Mouse (Mus musculus): ENCODE measurements around the gene Tsnax. TPM values are rescaled to one million over a fixed set of nuclear protein-coding genes. Genes with fewer than 3 reads are reported as not detected.

The Tsnax gene
- polyA plus RNA-seq, 1 experiment from 2014 or later = 138 TPM

DNA sequence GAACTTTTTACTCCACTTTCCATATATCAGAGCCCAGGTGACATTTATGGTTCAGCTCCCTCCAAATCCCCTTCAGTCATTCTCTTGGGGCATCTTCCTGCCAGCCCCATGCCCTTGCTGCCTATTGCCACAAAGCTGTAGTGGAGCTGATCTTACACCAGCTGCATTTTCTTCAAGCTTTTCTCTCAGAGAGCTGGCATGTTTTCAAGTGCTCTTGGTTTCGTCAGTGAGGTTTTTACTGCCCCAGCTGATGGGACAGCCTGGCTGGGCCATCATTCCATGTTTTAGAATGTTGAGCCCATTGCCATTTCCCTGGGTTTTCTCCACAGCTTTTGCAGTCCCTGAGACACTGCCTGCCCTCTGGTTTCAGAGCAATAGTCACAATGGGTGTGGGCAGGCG is 17.0 kb upstream of the Tsnax start:
- H3K4me3 ChIP-seq = no peak overlapping the region
- peaks cover 8% of the 10 kb centered on the region; the same call in 1 of the 2 replicates for H3K27me3 ChIP-seq (ENCODE audit: low read depth, poor library complexity, severe bottlenecking)
- no peak overlapping the region for H3K27ac ChIP-seq (replicated peaks)
- H3K4me1 ChIP-seq = peaks cover 8% of the 10 kb centered on the region
- no peaks in the 10 kb centered on the region for H3K36me3 ChIP-seq
- WGBS = 80% methylated on average over 2 of the region's 2 CpGs
- peaks cover 23% of the 10 kb centered on the region; the same call in 1 of the 2 replicates for H3K9me3 ChIP-seq (replicated peaks)
- DNase-seq (ENCODE audit: low spot score) = no peak

DNA sequence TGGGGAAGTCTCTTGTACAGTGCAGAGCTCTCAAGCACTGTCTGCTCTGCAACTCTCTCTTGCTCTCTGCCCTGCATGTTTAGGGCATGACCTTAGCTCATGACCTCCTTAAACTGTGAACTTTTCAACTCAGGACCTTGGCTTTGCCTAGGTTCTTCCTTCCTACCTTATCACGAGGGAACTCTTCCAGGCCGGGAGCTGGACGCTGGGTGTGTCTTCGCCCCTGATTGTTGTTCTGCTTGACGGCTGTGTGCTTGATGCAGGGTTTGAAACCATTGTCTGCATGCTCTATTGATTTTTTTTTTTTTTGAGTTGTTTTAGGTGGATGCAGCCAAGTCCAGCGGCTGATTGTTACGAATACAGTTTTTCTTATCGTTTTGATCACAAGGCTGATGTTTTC is 11.3 kb downstream of the Tsnax start:
- Histone ChIP-seq H3K27me3 (ENCODE audit: low read depth, poor library complexity, severe bottlenecking) (no peaks in the 10 kb centered on the region), H3K4me3 (no peak overlapping the region), H3K36me3 (peaks cover 65% of the 10 kb centered on the region), H3K27ac (replicated peaks) (no peak overlapping the region), H3K4me1 (no peaks in the 10 kb centered on the region), H3K9me3 (replicated peaks) (no peaks in the 10 kb centered on the region)
- DNase-seq (ENCODE audit: low spot score) = no peak
- 92% methylated on average over 8 of the region's 8 CpGs for WGBS

DNA sequence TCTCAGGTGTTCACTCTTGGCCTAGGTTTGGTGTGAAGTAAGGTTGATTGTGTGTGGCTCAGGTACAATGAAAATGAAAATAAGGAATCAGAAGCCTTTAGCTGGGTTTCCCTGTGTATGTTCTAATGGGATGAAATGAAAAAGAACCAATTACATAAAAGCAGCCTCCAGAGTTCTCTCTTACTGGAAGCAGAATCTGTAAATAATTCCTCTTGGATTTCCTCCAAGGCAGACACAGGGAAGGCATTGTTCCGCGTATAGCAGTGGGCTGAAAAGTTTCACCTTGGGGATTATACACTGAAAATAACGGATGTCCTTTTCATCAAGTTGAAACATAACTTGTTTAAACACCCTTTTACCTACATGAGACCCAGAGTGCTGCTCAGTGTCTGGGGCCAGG is 14.4 kb downstream of the Tsnax start:
- no peaks in the 10 kb centered on the region for H3K9me3 ChIP-seq (replicated peaks)
- H3K27me3 ChIP-seq (ENCODE audit: low read depth, poor library complexity, severe bottlenecking) = no peaks in the 10 kb centered on the region
- no peak overlapping the region for H3K4me3 ChIP-seq
- 93% methylated on average over 3 of the region's 3 CpGs for WGBS
- no peak for DNase-seq (ENCODE audit: low spot score)
- H3K4me1 ChIP-seq = no peaks in the 10 kb centered on the region
- no peak overlapping the region for H3K27ac ChIP-seq (replicated peaks)
- H3K36me3 ChIP-seq = peaks cover 87% of the 10 kb centered on the region

DNA sequence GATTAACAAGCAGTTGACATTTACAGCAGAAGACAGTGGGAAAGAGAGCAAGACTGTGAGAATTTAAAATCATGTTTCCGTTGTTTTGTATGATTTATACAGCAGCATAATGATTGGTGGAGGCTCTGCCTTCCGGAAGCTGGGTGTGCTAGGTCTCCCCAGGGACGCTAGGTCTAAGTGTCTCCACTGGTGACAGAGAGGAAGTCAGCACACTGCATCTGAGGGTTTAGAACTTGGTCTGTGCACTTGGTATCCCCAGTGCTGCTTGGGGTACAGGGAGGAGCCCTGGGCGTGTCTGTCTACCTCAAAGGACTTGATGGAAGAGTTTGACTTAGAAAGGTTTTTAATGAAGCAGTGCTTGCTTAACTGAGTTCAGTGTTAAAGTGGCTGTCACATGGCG is 16.0 kb downstream of the Tsnax start:
- Histone ChIP-seq H3K27ac (replicated peaks) (no peak overlapping the region), H3K27me3 (ENCODE audit: low read depth, poor library complexity, severe bottlenecking) (no peaks in the 10 kb centered on the region), H3K36me3 (peaks cover 100% of the 10 kb centered on the region), H3K4me3 (no peak overlapping the region), H3K4me1 (no peaks in the 10 kb centered on the region), H3K9me3 (replicated peaks) (no peaks in the 10 kb centered on the region)
- no peak for DNase-seq (ENCODE audit: low spot score)
- WGBS = 90% methylated on average over 5 of the region's 5 CpGs

DNA sequence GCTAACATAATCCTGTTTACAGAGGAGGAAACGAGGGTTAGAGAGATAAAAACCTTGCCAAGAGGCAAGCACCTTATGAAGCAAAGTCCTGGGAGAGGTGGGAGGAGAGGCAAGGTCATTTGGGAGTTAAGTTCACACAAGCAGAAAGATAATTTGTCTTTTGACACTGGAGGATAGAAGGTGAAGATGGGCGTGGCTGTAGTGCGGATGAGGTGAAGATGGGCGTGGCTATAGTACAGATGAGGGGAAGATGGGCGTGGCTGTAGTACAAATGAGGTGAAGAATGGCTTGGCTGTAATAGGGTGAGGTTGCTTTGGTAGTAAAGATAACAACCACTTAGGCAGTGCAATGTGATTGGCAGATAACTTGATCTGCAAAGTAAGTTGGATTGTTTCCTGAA is 18.5 kb downstream of the Tsnax start:
- H3K4me1 ChIP-seq = no peaks in the 10 kb centered on the region
- no peaks in the 10 kb centered on the region for H3K9me3 ChIP-seq (replicated peaks)
- H3K27ac ChIP-seq (replicated peaks) = no peak overlapping the region
- H3K4me3 ChIP-seq = no peak overlapping the region
- H3K36me3 ChIP-seq = peaks cover 99% of the 10 kb centered on the region
- DNase-seq (ENCODE audit: low spot score) = no peak
- WGBS = 86% methylated on average over 5 of the region's 5 CpGs
- no peaks in the 10 kb centered on the region for H3K27me3 ChIP-seq (ENCODE audit: low read depth, poor library complexity, severe bottlenecking)

DNA sequence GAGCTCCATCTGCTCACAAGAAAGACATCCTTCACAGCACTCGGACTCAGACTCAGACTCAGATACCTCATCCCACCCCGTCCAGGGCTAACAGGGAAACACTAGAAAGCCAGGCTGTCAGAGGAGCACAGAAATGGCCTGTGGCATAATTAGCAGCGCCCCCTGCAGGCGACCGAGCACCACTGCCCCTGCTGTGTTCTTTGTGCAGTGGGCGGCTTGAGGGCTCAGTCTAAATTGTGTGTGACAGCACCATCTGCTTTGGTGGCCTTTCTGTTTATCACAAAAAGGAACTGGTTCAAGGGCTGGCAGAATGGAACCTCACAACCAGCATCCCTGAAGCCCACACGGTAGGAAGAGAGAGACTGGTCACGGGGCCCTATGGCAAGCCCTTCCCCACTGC is 21.9 kb downstream of the Tsnax start:
- peak overlapping the region; percentile 59 for H3K27ac ChIP-seq (replicated peaks)
- H3K4me1 ChIP-seq = 0 out of 2 replicates have a peak, but pooled peaks cover 8% of the 10 kb centered on the region
- H3K4me3 ChIP-seq = no peak overlapping the region
- H3K9me3 ChIP-seq (replicated peaks) = no peaks in the 10 kb centered on the region
- peaks cover 98% of the 10 kb centered on the region for H3K36me3 ChIP-seq
- WGBS = 39% methylated on average over 8 of the region's 8 CpGs
- peak; percentile 72 for DNase-seq (ENCODE audit: low spot score)
- no peaks in the 10 kb centered on the region for H3K27me3 ChIP-seq (ENCODE audit: low read depth, poor library complexity, severe bottlenecking)

DNA sequence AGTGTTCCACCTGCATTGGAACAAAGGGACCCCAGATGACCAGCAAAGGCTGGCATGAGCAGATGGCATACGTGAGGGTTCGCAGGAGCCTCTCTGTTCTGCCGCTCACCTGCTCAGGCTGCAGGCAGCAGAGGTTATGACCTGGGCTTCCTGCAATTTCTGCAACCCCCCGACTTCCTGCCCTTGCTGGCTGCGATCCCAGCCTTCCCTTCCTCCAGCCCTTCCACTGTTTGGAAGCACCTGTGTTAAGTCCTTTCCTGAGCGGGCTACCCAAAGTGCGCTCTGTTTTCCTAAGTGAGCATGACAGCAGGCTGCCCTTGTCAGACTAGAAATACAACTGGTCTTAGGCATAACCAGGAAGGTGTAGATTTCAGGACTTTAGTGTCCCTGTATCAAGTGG is 24.3 kb downstream of the Tsnax start:
- Histone ChIP-seq H3K36me3 (peaks cover 89% of the 10 kb centered on the region), H3K9me3 (replicated peaks) (no peaks in the 10 kb centered on the region), H3K4me1 (peaks cover 15% of the 10 kb centered on the region; the same call in 1 of the 2 replicates), H3K27me3 (ENCODE audit: low read depth, poor library complexity, severe bottlenecking) (no peaks in the 10 kb centered on the region), H3K4me3 (no peak overlapping the region), H3K27ac (replicated peaks) (peak overlapping the region; percentile 4; the same call in 1 of the 2 replicates)
- 93% methylated on average over 7 of the region's 7 CpGs for WGBS
- no peak for DNase-seq (ENCODE audit: low spot score)

DNA sequence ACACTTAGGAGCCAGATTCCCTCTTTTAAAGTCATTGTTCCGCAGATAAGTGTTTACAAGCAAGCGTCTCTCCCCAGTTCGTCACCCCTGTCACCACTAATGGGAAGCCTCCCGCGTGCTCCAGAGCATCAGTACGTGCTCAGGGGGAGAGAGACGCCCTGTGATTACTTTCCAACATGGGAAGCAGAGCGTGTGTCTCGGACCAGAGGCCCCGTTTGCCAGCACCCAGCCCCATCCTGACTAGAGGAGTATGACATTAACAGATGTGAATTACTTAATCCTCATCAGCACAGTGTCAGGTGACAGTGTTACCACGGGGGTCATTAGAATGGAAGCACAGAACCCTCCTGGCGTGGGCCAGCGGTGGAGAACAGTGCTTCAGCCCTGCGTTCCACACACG is 25.9 kb downstream of the Tsnax start:
- no peaks in the 10 kb centered on the region for H3K9me3 ChIP-seq (replicated peaks)
- DNase-seq (ENCODE audit: low spot score) = no peak
- no peaks in the 10 kb centered on the region for H3K27me3 ChIP-seq (ENCODE audit: low read depth, poor library complexity, severe bottlenecking)
- no peak overlapping the region for H3K4me3 ChIP-seq
- peaks cover 19% of the 10 kb centered on the region; the same call in 1 of the 2 replicates for H3K4me1 ChIP-seq
- WGBS = 92% methylated on average over 15 of the region's 15 CpGs
- peaks cover 72% of the 10 kb centered on the region for H3K36me3 ChIP-seq
- H3K27ac ChIP-seq (replicated peaks) = no peak overlapping the region

DNA sequence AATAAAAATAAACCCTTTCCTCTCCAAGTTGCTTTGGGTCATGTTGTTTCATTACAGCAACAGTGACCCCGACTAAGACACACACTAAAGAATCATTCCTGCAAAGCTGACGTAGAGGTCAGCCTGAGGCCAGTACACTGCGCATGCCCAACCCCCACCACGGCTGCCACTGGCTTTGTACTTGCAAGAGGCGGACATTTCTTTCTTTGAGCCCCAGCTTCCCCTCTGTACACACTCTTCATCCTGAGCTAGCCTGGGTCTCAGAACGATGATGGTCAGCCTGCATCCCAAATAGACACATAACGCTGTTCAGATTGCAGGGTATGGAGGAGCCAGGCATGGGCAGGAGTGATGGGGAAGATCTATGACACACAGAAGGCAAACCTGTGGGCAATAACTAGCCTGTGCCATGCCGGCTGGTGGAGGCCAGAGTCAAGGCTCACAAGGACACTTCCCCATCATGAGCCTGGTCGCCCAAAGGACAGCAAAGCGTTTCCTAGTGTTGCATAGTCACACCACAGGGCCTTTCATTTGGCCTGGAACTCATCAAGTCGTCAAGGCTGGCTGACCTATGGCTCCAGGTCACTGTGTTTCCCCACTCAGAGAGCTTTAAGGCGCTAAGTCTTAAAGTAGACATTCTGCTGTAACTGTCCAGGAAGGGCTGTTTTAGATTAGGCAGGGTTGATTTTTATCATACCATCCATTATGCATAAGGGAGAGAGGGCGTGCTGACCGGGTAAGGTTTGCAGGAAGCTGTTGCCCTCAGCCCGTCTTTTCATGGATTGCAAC is 28.0 kb downstream of the Tsnax start:
- Histone ChIP-seq H3K27ac (replicated peaks) (0 out of 2 replicates have a peak overlapping the region, but pooled peaks have one; percentile 30), H3K36me3 (peaks cover 52% of the 10 kb centered on the region), H3K4me3 (no peak overlapping the region), H3K4me1 (peaks cover 19% of the 10 kb centered on the region; the same call in 1 of the 2 replicates), H3K9me3 (replicated peaks) (no peaks in the 10 kb centered on the region), H3K27me3 (ENCODE audit: low read depth, poor library complexity, severe bottlenecking) (no peaks in the 10 kb centered on the region)
- WGBS = 81% methylated on average over 15 of the region's 15 CpGs
- no peak for DNase-seq (ENCODE audit: low spot score)

DNA sequence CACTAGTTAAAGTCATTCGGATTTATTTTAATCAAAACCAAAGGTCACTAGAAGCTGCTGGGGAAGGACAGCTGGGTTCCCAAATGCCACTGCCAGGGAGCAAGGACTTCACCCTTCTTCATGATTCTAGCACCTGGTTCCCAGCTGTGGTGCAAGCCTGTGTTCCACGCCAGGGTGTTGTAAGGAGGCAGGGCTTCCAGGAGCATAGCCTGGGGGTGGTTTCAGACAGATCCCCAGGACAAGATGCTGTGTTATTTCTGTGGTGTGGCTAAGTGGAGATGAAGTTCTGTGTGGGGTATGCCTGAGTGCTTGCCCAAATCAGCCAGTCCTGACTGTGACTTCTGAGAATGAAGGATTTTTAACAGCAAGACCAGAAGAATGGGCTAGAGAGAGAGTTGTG is 28.7 kb downstream of the Tsnax start:
- 78% methylated on average over 2 of the region's 2 CpGs for WGBS
- Histone ChIP-seq H3K4me1 (peaks cover 19% of the 10 kb centered on the region; the same call in 1 of the 2 replicates), H3K27ac (replicated peaks) (no peak overlapping the region), H3K36me3 (peaks cover 46% of the 10 kb centered on the region), H3K9me3 (replicated peaks) (no peaks in the 10 kb centered on the region), H3K27me3 (ENCODE audit: low read depth, poor library complexity, severe bottlenecking) (no peaks in the 10 kb centered on the region), H3K4me3 (no peak overlapping the region)
- no peak for DNase-seq (ENCODE audit: low spot score)

DNA sequence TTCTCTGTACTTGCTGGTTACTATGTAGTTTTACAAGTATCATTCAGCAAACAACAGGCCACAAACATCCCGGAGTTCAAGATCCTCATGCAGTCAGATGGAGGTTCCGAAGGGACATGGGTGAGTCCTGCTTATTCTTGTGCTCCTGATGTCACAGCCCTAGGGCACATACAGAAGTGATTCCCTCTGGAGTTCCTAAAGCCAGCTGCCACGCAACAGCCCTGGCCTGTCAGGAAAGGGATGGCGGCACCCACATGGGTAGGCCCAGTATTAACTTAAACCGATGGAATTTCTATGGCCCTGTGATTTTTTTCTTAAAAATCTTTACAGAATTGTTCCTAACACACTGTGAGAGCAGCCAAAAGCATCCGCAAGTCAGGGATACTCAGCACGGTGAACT is 30.6 kb downstream of the Tsnax start:
- Histone ChIP-seq H3K4me3 (no peak overlapping the region), H3K36me3 (peaks cover 28% of the 10 kb centered on the region), H3K9me3 (replicated peaks) (no peaks in the 10 kb centered on the region), H3K27ac (replicated peaks) (no peak overlapping the region), H3K4me1 (peaks cover 12% of the 10 kb centered on the region; the same call in 1 of the 2 replicates), H3K27me3 (ENCODE audit: low read depth, poor library complexity, severe bottlenecking) (no peaks in the 10 kb centered on the region)
- DNase-seq (ENCODE audit: low spot score) = no peak
- WGBS = 82% methylated on average over 7 of the region's 7 CpGs

DNA sequence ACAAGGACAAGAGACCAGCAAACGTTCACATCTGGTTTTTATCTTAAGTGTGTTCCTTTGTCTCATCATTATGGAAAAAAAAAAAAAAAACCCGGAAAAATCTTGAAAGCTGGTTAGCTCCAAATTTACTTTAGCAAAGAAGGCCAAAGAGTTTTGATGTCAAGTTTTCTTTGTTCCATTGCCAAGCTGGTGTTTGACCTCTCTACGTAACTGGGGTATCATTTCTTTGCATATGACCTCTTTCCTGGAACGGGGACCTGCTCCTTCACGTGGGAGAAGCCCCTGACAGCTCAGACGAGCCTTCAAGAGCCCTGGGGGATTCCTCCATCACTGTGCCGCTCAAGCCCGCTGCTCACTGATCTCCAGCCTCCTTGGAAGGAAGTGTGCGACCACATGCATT is 31.1 kb downstream of the Tsnax start:
- Histone ChIP-seq H3K4me1 (peaks cover 12% of the 10 kb centered on the region; the same call in 1 of the 2 replicates), H3K27ac (replicated peaks) (no peak overlapping the region), H3K36me3 (peaks cover 23% of the 10 kb centered on the region), H3K27me3 (ENCODE audit: low read depth, poor library complexity, severe bottlenecking) (no peaks in the 10 kb centered on the region), H3K9me3 (replicated peaks) (no peaks in the 10 kb centered on the region), H3K4me3 (no peak overlapping the region)
- WGBS = 61% methylated on average over 9 of the region's 9 CpGs
- no peak for DNase-seq (ENCODE audit: low spot score)

DNA sequence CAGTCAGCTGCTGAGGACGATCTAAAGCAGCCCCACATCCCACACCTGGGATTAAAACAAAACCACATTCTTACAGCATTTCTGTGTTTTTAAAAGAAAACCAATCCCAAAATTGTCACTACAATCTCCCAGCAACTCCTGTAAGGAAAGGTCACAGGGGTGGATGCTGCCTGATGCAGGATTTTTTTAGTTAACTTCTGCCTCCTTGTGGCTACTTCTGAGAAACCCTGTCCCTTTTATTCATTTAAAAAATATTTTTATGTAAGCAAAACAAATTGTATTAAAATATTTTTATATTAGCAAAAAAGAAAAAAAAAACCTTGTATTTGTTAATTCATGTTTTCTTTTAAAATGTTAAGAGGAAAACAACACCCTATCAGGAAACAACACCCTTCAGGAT is 33.0 kb downstream of the Tsnax start:
- WGBS = 94% methylated on average over 1 of the region's 1 CpGs
- no peaks in the 10 kb centered on the region for H3K27me3 ChIP-seq (ENCODE audit: low read depth, poor library complexity, severe bottlenecking)
- peaks cover 8% of the 10 kb centered on the region; the same call in 1 of the 2 replicates for H3K4me1 ChIP-seq
- DNase-seq (ENCODE audit: low spot score) = no peak
- H3K27ac ChIP-seq (replicated peaks) = no peak overlapping the region
- peaks cover 4% of the 10 kb centered on the region for H3K36me3 ChIP-seq
- no peak overlapping the region for H3K4me3 ChIP-seq
- no peaks in the 10 kb centered on the region for H3K9me3 ChIP-seq (replicated peaks)
